ENCODE assay signal across 18 mouse cellular contexts in the genomic region with DNA sequence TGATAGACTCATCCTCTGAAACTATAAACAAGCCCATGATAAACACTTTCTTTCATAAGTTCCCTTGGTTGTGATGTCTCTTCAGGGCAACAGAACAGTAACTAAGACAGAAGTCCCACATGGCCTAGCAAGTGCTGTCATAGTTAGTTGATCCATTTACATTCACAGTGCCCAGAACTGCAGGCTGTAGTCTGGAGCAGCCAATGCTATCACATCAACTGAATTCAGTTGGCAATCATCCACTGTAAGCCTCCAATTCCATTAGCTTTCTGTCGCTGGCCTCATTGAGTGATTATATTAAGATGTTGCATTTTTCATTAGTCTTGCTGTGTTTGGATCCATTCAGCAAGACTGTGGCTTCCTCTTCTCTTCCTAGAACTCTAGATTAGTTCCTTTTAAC.
"Had no signal": no experiment of that assay in that cellular context is flagged by ENCODE, and none has a peak within 500 bp of the region (broad histone marks: within the 10 kb centered on the region; RNA-seq: fewer than 3 reads in every experiment).

No protein-coding gene starts in this region.

- H3K27ac ChIP-seq: kidney, postnatal 0 days; limb, embryonic 10.5 days; limb, embryonic 13.5 days; liver, embryonic 12.5 days; liver, embryonic 15.5 days; lung, embryonic 15.5 days had no signal

- H3K9me3 ChIP-seq: limb, embryonic 10.5 days; limb, embryonic 13.5 days; liver, embryonic 12.5 days; liver, embryonic 15.5 days; lung, embryonic 15.5 days; megakaryocyte, embryonic 14.5 days had no signal

- H3K4me1 ChIP-seq: limb, embryonic 10.5 days; limb, embryonic 13.5 days; liver, embryonic 12.5 days; liver, embryonic 15.5 days; lung, embryonic 15.5 days; megakaryocyte, embryonic 14.5 days had no signal

- DNase-seq: kidney, adult 9 months; kidney, postnatal 25 days; layer of hippocampus, postnatal 36 days; liver; lung, adult 18-20 months; lung, postnatal 10 days; lung, postnatal 36 days; thymus, adult 18-20 months; thymus, postnatal 36 days had no signal

- H3K36me3 ChIP-seq: limb, embryonic 10.5 days; limb, embryonic 13.5 days; liver, embryonic 12.5 days; liver, embryonic 15.5 days; lung, embryonic 15.5 days had no signal

- H3K4me2 ChIP-seq: limb, embryonic 13.5 days; liver, embryonic 12.5 days; liver, embryonic 15.5 days; lung, embryonic 15.5 days; midbrain, embryonic 11.5 days had no signal

- H3K4me3 ChIP-seq: limb, embryonic 10.5 days; limb, embryonic 13.5 days; liver, embryonic 12.5 days; liver, embryonic 15.5 days; lung, embryonic 15.5 days; megakaryocyte, embryonic 14.5 days had no signal

- H3K27me3 ChIP-seq: limb, embryonic 13.5 days; liver, embryonic 12.5 days; liver, embryonic 15.5 days; lung, embryonic 15.5 days; megakaryocyte, embryonic 14.5 days had no signal

- ATAC-seq: liver, embryonic 12.5 days; midbrain, embryonic 16.5 days had no signal

- H3K9ac ChIP-seq: limb, embryonic 13.5 days; liver, embryonic 12.5 days; liver, embryonic 15.5 days; lung, embryonic 15.5 days had no signal
